Mouse (Mus musculus) liver, adult 2 months (tissue): Measurements from ENCODE around the gene Lama5. TPM values are rescaled to one million over a fixed set of nuclear protein-coding genes. Genes with fewer than 3 reads are reported as not detected.

Source experiments
- DNase-seq: peaks from one replicate; pipeline ENCODE4 v3.0.0-alpha.2; 2011; ENCODE audit warnings: low read depth, low spot score; ENCODE audit errors: extremely low read depth
- H3K27ac ChIP-seq: fragments of 200-500 bp; replicated peaks from 2 replicates; pipeline ENCODE4 v1.5.1; 2012; ENCODE audit warnings: low read depth, mild to moderate bottlenecking, control low read depth, inconsistent platforms, low read length; ENCODE audit not compliant: insufficient read depth
- H3K27me3 ChIP-seq: fragments of 200-500 bp; 2 replicates; pipeline ENCODE4 v1.6.1; 2012; ENCODE audit warnings: mild to moderate bottlenecking, moderate library complexity, low read length, inconsistent platforms; ENCODE audit not compliant: control insufficient read depth, insufficient read depth
- H3K36me3 ChIP-seq: fragments of 200-500 bp; 2 replicates; pipeline ENCODE4 v1.6.1; 2012; ENCODE audit warnings: low read length, inconsistent platforms; ENCODE audit not compliant: control insufficient read depth, insufficient read depth
- H3K4me1 ChIP-seq: fragments of 200-500 bp; 2 replicates; pipeline ENCODE4 v1.6.1; 2011; ENCODE audit warnings: low read length; ENCODE audit not compliant: control insufficient read depth, insufficient read depth
- H3K4me3 ChIP-seq: fragments of 200-500 bp; 2 replicates; pipeline ENCODE4 v1.5.1; 2011; ENCODE audit warnings: low read depth, mild to moderate bottlenecking, control low read depth, low read length, moderate library complexity; ENCODE audit not compliant: insufficient read depth
- H3K79me2 ChIP-seq: fragments of 200-500 bp; 2 replicates; pipeline ENCODE4 v1.6.1; 2012; ENCODE audit warnings: inconsistent platforms, mild to moderate bottlenecking, low read length, moderate library complexity; ENCODE audit not compliant: control insufficient read depth, insufficient read depth
- H3K9ac ChIP-seq: fragments of 200-500 bp; 2 replicates; pipeline ENCODE4 v1.6.1; 2012; ENCODE audit warnings: low read depth, mild to moderate bottlenecking, control low read depth, inconsistent platforms, low read length
- CTCF ChIP-seq: fragments of 200-500 bp; IDR thresholded peaks from 2 replicates; pipeline ENCODE4 v1.5.1; 2011; ENCODE audit warnings: low read depth, low read length, control low read depth
- POLR2A ChIP-seq: fragments of 200-500 bp; IDR thresholded peaks from 2 replicates; pipeline ENCODE4 v1.6.1; 2011; ENCODE audit warnings: low read length, control low read depth; ENCODE audit not compliant: insufficient read depth; ENCODE audit errors: extremely low read depth
- WGBS: fragments of 180-500 bp; shearing (Covaris S2); methylation state at CpG from one replicate; pipeline ENCODE4 v1.1.7; 2018; 5-methylcytosine and 5-hydroxymethylcytosine counted together
- polyA plus RNA-seq: library from polyadenylated mRNA; depleted of rRNA; stranded (reverse); fragments of >200 nt; gene quantifications from 2 replicates; pipeline ENCODE4 v1.2.3, GENCODE M21; 2012
- total RNA-seq: library from RNA; depleted of rRNA; stranded (reverse); fragments of >200 nt; gene quantifications from 2 replicates; pipeline ENCODE4 v1.2.3, GENCODE M21; 2014

Lama5 gene
- total and polyA plus RNA-seq, 2 experiments, result 0.65 to 4.0 TPM

- no peaks in the 10 kb centered on the region for H3K36me3 ChIP-seq
- H3K4me3 ChIP-seq, result no peak overlapping the region
- H3K27ac ChIP-seq, result no peak overlapping the region
- H3K9ac ChIP-seq, result no peak overlapping the region
- no peaks in the 10 kb centered on the region for H3K79me2 ChIP-seq
- no peak for DNase-seq
- TF ChIP-seq POLR2A (no peak), CTCF (no peak)
- no peaks in the 10 kb centered on the region for H3K4me1 ChIP-seq
- no peaks in the 10 kb centered on the region for H3K27me3 ChIP-seq
- WGBS, result 64% methylated on average over 3 of the region's 3 CpGs
Measured at GRCm38 (mm10) chr2:180236500-180236899, 10.8 kb upstream of the Lama5 start.

GRCm38 (mm10) chr2:180235788-180236187 is 10.1 kb upstream of the Lama5 start:
- 88% methylated on average over 4 of the region's 4 CpGs for WGBS
- no peak for DNase-seq

GRCm38 (mm10) chr2:180234980-180235379 is 9.3 kb upstream of the Lama5 start:
- Histone ChIP-seq H3K27me3 (no peaks in the 10 kb centered on the region), H3K4me3 (no peak overlapping the region), H3K79me2 (no peaks in the 10 kb centered on the region), H3K4me1 (no peaks in the 10 kb centered on the region), H3K36me3 (no peaks in the 10 kb centered on the region), H3K9ac (no peak overlapping the region), H3K27ac (no peak overlapping the region)
- TF ChIP-seq CTCF (no peak), POLR2A (no peak)
- 65% methylated on average over 6 of the region's 6 CpGs for WGBS
- DNase-seq, result no peak

More at GRCm38 (mm10) chr2:180235788-180236187, 10.1 kb upstream of the Lama5 start:
- H3K27me3 ChIP-seq, result no peaks in the 10 kb centered on the region
- H3K9ac ChIP-seq, result no peak overlapping the region
- no peak overlapping the region for H3K27ac ChIP-seq
- no peak overlapping the region for H3K4me3 ChIP-seq
- no peaks in the 10 kb centered on the region for H3K79me2 ChIP-seq
- H3K36me3 ChIP-seq, result no peaks in the 10 kb centered on the region
- TF ChIP-seq POLR2A (no peak), CTCF (no peak)
- H3K4me1 ChIP-seq, result no peaks in the 10 kb centered on the region

GRCm38 (mm10) chr2:180234353-180234752 is 8.7 kb upstream of the Lama5 start:
- 51% methylated on average over 8 of the region's 8 CpGs for WGBS
- Histone ChIP-seq H3K79me2 (no peaks in the 10 kb centered on the region), H3K4me3 (no peak overlapping the region), H3K36me3 (no peaks in the 10 kb centered on the region), H3K4me1 (no peaks in the 10 kb centered on the region), H3K9ac (no peak overlapping the region), H3K27ac (no peak overlapping the region), H3K27me3 (no peaks in the 10 kb centered on the region)
- DNase-seq, result no peak
- TF ChIP-seq POLR2A (no peak), CTCF (no peak)

- TF ChIP-seq CTCF, result no peak
- no peak for TF ChIP-seq POLR2A
- no peak overlapping the region for H3K9ac ChIP-seq
- no peaks in the 10 kb centered on the region for H3K79me2 ChIP-seq
- no peak for DNase-seq
- no peak overlapping the region for H3K27ac ChIP-seq
- H3K4me3 ChIP-seq, result no peak overlapping the region
- WGBS, result 87% methylated on average over 7 of the region's 7 CpGs
- no peaks in the 10 kb centered on the region for H3K27me3 ChIP-seq
- H3K4me1 ChIP-seq, result no peaks in the 10 kb centered on the region
- H3K36me3 ChIP-seq, result no peaks in the 10 kb centered on the region
Measured at GRCm38 (mm10) chr2:180233101-180233904, 7.6 kb upstream of the Lama5 start.

GRCm38 (mm10) chr2:180230482-180230881 is 4.8 kb upstream of the Lama5 start:
- Histone ChIP-seq H3K4me3 (no peak overlapping the region), H3K27me3 (peaks cover under 1% of the 10 kb centered on the region; the same call in 1 of the 2 replicates), H3K36me3 (no peaks in the 10 kb centered on the region), H3K27ac (no peak overlapping the region), H3K4me1 (0 out of 2 replicates have a peak, but pooled peaks cover 4% of the 10 kb centered on the region), H3K79me2 (no peaks in the 10 kb centered on the region), H3K9ac (no peak overlapping the region)
- DNase-seq, result no peak
- no peak for TF ChIP-seq POLR2A
- 90% methylated on average over 4 of the region's 4 CpGs for WGBS
